Mouse (Mus musculus) NIH3T3 (cell line): ENCODE measurements around the gene Rsph3b.
"Not testable (repeated sequence)": the region's sequence is repeated elsewhere in the genome, so short reads cannot be mapped to it uniquely, and the experiment has no call there.

ENCODE experiments used
- DNase-seq: peaks from one replicate; pipeline ENCODE4 v3.0.0-alpha.2; 2012; ENCODE audit warnings: low read depth

Rsph3b gene

GRCm38 (mm10) chr17:6947984-6948768, at the start of gene Rsph3b:
Rsph3b (minus strand) TSS chr17:6948682.
- DNase-seq = peak; percentile 89

DNA sequence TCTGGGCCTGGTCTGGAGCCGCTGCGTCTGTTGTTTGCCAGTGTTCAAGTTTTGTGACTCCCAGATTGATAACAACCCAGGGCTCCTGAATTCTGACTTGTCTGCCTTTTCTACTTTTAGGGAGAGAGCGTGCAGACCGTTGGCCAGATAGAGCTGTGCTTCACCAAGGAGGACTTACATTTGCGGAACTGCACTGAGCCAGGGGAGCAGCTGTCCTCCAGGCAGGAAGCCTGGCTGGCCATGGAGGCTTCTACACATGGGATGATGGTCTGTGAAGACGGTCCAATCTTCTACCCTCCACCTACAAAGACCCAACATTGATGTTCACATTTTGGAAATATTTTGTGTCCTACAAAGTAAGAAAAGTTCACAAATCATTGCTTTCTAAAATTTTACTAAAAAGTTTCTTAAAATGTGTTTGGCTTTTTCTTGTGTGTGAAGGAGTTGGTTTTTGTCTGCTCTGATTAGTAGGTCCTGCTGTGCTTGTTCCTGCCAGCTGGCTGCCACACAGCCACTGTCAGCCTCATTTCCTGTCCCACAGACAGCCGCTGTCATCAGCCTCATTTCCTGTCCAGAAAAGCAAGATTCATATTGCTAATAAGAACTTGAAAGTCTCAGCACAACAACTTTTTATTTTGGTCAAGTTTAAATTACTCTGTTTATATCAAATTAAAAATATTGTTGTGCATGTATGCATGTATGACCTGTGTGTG, 49.5 kb upstream of the Rsph3b start:
- not testable (repeated sequence) for DNase-seq

DNA sequence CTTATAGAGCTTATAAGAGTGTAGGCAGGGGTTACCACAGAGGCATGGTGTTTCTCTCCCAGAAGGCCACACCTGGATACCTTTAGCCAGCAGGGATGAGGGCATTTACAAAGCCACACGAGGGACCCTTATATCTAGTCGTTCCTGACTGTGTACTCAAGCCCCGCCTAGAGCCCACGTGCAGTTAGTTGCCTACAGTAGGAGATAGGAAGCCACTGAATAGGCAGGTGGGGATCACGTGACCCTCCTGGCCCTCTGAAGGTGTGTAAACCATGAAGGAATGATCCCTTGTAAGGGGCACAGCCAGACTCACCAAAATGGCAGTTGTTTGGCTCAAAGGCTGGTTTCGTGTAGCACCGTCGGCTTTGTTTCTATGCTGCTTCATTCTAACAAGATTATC, 48.3 kb upstream of the Rsph3b start:
- DNase-seq = not testable (repeated sequence)

- DNase-seq = not testable (repeated sequence)
Measured at GRCm38 (mm10) chr17:6995504-6995903, 47.0 kb upstream of the Rsph3b start.

DNA sequence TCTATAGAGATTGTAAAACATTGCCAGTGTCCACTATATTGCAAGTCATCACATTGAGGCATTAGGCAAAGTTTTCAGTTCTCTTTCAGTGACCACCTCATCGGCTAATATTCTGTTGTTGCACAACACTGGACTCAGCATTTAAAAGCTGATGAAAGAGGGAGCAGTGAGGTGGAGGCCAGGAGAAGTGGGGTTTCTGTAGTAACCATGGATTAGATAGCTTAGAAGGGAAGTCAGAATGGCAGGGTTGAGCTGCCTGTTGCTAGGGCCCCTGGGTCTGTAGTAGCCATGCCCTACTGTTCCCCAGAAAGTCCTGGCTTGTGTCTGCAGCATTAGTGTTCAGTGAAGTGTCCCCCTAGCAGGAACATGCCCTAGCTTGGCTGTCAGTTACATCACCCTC, 37.6 kb upstream of the Rsph3b start:
- not testable (repeated sequence) for DNase-seq

DNA sequence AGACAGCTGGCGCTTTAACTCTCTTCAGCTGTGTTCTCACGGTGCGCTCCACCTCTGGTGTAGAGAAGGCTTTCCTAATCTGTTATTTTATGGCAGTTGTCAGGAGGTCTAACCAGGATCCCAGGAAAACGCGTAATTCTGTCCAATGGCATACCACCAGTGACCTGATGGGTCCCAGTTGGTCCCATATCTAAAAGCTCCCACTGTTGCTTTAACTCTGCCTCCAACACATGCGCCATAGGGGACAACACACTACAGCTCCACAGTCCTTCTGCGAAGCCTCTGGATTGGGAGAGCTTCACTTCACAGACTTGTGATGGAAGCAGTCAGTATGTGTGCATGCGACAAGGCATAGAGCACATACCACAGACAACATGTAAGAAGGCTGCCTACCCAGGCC, 31.7 kb upstream of the Rsph3b start:
- not testable (repeated sequence) for DNase-seq

DNA sequence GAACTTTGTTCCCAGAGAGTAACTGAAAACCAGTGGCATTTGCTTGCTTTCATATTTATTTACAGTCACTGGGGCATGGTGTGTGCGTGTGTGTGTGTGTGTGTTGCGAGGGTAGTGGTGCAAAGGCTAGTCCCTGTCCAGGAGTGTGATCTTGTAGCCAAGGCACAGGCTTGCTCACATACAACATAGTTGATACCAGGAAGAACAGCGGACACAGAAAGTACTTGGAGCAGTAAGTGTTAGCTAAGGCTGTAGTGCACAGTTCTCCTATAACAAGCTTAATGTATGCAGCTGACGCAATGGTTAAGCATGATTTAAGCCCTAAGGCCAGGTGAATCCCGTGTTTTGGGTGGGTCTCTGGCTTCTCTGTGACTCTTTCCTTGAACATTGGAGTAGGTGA, 30.9 kb upstream of the Rsph3b start:
- DNase-seq = peak; percentile 20

DNA sequence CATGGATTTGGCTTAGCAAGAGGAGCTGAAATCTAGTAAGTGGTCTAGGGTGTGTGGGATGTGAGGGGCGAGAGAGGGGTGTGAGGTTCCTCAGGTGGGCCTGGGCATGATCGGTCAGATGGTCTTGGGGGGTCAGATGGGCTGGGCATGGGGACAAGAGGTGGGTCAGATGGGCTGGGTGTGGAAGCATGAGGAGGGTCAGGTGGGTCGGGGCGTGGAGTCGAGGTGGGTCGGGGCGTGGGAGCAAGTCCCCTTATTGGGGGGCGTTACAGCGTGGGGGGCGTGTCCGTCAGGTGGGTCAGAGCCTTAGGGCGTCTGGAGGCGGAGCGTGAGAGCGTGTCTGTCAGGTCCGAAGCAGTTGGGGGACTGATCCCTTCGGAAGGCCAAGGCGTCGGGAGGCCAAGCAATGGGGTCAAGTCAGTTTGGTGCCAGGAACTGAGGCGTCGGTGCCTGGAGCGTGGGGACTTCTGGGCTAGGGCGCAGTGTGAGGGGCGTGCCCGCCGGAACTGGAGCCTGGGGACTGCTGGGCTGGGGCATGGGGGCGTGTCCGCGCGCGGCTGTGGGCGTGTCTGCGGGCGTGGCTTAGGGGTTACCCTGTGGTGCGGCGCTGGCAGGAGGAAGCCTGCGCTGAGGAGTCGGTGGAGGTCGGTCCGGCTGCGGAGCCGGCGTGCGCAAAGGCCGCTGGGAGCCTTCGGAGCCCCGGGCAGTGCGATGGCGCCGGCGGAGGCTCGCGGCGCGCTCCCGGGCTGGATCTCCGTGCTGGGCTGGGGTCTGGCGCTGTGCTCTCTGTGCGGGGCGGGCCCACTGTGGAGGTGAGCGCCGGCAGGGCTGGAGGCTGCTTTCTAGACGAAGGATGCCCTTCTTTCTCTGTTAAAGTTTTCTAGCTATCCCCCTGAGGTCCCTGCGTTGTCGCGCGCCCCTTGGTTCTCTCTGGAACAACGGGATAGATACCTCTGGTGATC, 30.1 kb upstream of the Rsph3b start, which contains the start of gene Gm49721:
Gene Gm49721, plus strand, starts transcription at position 618 of the 962 bp plus-strand sequence.
- DNase-seq = peak; percentile 51

DNA sequence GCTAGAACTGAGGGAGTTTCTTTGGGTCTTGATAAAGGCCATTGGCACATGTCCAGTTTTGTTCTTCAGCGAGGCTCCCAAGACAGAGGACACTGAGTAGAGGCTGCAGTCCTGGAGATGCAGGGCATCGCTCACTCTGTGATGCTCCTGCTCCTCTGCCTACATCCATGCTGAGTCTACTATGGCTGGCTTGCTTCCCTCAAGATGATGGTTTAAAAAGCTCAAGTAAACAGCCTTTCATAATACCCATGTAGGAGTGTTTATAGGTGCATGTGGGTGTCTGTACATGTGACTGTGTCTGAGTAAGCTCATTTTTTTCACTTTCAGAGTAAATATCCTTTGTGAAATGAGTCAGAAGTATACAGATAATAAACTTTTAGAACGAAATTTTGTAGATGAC, 26.5 kb upstream of the Rsph3b start:
- not testable (repeated sequence) for DNase-seq

DNA sequence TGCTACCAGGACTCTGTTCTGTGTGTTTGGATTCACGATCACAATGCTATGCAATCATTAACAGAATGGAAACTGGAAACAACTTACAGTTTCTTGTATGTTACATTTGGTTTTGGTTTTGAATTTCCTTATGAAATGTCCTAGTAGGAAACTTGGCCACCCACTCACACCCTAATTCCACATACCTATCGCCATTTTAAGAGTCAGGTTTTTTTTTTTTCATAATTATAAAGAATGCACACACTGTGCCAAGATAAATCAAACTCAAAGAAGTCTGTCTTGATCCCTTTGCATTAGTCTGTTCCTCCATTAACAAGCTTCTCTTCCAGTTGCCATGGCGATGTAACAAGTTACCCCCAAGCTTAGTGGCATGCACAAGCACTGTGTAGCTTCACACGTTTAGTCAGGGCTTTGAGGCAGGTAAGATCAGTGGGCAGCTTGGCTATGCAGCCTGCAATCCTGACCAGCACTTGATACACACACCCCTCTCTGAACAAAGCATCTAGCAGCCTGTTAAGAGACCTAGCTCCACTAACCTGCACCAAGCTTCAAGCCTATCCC, 24.4 kb upstream of the Rsph3b start:
- DNase-seq = not testable (repeated sequence)

GRCm38 (mm10) chr17:6971238-6971637, 22.8 kb upstream of the Rsph3b start:
- DNase-seq = not testable (repeated sequence)

- DNase-seq = not testable (repeated sequence)
Measured at GRCm38 (mm10) chr17:6970334-6970733, 21.9 kb upstream of the Rsph3b start, which contains the start of gene Rnaset2b. Rnaset2b (plus strand) TSS chr17:6970634.

DNA sequence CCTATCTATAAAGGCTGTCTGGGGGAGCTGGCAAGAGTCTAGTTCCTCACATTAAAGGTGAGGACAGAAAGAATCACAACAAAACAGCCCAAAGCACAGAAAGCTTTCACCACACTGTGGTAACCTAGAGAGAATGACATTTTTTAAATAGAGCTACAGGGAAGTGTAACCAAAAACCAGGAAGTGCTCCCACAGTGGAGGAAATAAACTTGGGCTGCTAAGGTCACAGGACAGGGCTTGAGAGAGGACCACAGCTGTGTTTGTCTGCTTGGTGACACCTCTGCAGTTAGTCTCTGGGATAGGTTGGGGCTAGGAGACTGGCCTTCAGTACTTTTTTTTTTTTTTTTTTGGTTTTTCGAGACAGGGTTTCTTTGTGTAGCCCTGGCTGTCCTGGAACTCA, 19.2 kb upstream of the Rsph3b start:
- DNase-seq = not testable (repeated sequence)

GRCm38 (mm10) chr17:6965364-6965763, 16.9 kb upstream of the Rsph3b start:
- peak; percentile 50 for DNase-seq

GRCm38 (mm10) chr17:6962936-6963335, 14.5 kb upstream of the Rsph3b start:
- DNase-seq = not testable (repeated sequence)

DNA sequence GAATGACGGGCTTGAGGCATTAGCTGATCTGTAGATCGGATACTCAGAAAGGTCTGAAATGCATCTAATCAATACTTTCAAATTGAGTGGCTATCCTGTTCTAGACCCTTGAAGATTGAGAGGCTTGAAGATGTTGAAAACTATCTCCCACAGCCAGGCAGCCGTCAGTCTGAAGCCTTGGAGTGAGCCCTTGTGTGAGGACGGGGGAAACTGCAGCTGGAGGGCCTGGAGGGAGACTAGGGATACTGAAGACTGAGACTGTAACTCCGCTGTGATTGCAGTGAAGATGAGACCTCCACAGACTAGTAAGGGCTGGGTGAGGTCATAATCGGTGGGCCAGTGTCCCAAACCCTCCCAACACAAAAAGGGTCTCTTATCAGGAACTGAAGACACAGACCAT, 13.9 kb upstream of the Rsph3b start:
- not testable (repeated sequence) for DNase-seq

GRCm38 (mm10) chr17:6961181-6962000, 12.9 kb upstream of the Rsph3b start:
- DNase-seq = peak; percentile 37

DNA sequence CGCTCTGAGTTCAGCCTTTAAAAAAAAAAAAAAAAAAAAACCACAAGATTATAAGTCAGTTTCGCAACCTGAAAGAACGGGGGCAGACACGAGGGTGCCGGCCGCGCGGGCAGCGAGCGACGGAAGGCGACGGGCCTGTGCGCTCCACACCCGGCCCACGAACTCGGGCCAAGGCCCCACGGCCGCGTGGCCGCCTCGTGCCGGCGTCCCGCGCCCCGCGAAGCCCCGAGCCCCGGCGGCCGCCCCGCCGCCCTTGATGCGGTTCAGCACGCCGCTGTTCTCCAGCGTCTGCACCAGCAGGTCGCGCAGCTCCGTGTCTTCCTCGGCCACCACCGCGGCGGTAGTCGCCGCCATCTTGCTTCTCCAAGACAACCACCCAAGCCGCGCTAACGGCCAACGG, 12.3 kb upstream of the Rsph3b start, which contains the start of gene Tagap1:
Gene Tagap1, minus strand, starts transcription at position 381 of the 400 bp plus-strand sequence.
- peak; percentile 22 for DNase-seq

DNA sequence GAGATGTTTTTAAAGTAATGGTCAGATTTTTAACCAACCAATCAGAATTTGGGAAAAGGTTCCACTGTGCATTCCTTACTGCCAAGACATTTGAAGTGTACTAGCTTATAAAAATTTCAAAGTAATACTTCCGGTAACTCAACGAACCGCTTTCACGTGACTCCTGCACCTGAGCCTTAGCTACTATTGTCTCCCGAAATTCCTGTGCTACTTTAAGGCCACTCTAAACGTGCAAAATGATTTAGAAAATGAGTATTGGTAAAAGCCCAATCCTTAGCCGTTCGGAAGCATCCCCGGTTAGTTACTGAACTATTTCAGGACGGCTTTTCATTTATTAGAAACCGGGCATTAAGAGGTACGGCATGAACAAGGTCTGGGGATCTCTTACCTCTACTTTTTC, 11.9 kb upstream of the Rsph3b start:
- not testable (repeated sequence) for DNase-seq

GRCm38 (mm10) chr17:6959543-6960259, 11.2 kb upstream of the Rsph3b start:
- DNase-seq = not testable (repeated sequence)
